Mouse (Mus musculus) embryonic facial prominence, embryonic 11.5 days (tissue): ENCODE measurements around the gene Cd300lb. TPM values are rescaled to one million over a fixed set of nuclear protein-coding genes. Genes with fewer than 3 reads are reported as not detected.
A peak's percentile ranks its signal among the peaks of the same experiment; 100 is the strongest.

Experiments
- ATAC-seq: fragments of 200-750 bp; cut with Nextera tagmentation; replicated peaks from 2 replicates; pipeline ENCODE4 v1.8.0; 2017; ENCODE audit warnings: low read depth; ENCODE audit not compliant: insufficient number of reproducible peaks, low FRiP score, low TSS enrichment
- DNase-seq: peaks from one replicate; pipeline ENCODE4 v3.0.0-alpha.2; 2015; ENCODE audit warnings: low spot score
- H3K27ac ChIP-seq: fragments of 300-500 bp; sonication (generic); replicated peaks from 2 replicates; pipeline ENCODE4 v1.5.1; 2014; ENCODE audit warnings: mild to moderate bottlenecking, low read depth, low read length, control low read depth
- H3K27me3 ChIP-seq: fragments of 300-500 bp; sonication (generic); 2 replicates; pipeline ENCODE4 v1.6.1; 2014; ENCODE audit warnings: mild to moderate bottlenecking, low read length, moderate library complexity, mixed read lengths; ENCODE audit not compliant: control insufficient read depth, insufficient read depth
- H3K36me3 ChIP-seq: fragments of 300-500 bp; sonication (generic); replicated peaks from 2 replicates; pipeline ENCODE4 v1.6.1; 2014; ENCODE audit warnings: low read depth, mild to moderate bottlenecking, low read length, moderate library complexity, mixed read lengths; ENCODE audit not compliant: control insufficient read depth, insufficient read depth
- H3K4me1 ChIP-seq: fragments of 300-500 bp; sonication (generic); 2 replicates; pipeline ENCODE4 v1.6.1; 2014; ENCODE audit warnings: low read length, mixed read lengths; ENCODE audit not compliant: control insufficient read depth, insufficient read depth
- H3K4me2 ChIP-seq: fragments of 300-500 bp; sonication (generic); 2 replicates; pipeline ENCODE4 v1.6.1; 2014; ENCODE audit warnings: low read depth, mild to moderate bottlenecking, control low read depth, low read length, moderate library complexity
- H3K4me3 ChIP-seq: fragments of 300-500 bp; sonication (generic); 2 replicates; pipeline ENCODE4 v1.5.1; 2014; ENCODE audit warnings: low read depth, low read length, control low read depth
- H3K9ac ChIP-seq: fragments of 300-500 bp; sonication (generic); replicated peaks from 2 replicates; pipeline ENCODE4 v1.6.1; 2014; ENCODE audit warnings: mild to moderate bottlenecking, control low read depth, low read length
- H3K9me3 ChIP-seq: fragments of 300-500 bp; sonication (generic); replicated peaks from 2 replicates; pipeline ENCODE4 v1.6.1; 2016; ENCODE audit warnings: mild to moderate bottlenecking, low read length, inconsistent platforms, mixed read lengths; ENCODE audit not compliant: control insufficient read depth
- WGBS: fragments of 180-500 bp; shearing (Covaris S2); extraction: QIAGEN DNeasy Blood & Tissue Kit; methylation state at CpG from one replicate; pipeline ENCODE4 v1.1.7; 2014; 5-methylcytosine and 5-hydroxymethylcytosine counted together
- polyA plus RNA-seq: library from polyadenylated mRNA; unstranded; fragments of >200 nt; fragmentation: Nextera tagmentation; extraction: Ambion mirVana; gene quantifications from 2 replicates; pipeline ENCODE4 v1.2.1, GENCODE M21; 2014

The Cd300lb gene
- polyA plus RNA-seq, 1 experiment from 2014 or later = not detected

DNA sequence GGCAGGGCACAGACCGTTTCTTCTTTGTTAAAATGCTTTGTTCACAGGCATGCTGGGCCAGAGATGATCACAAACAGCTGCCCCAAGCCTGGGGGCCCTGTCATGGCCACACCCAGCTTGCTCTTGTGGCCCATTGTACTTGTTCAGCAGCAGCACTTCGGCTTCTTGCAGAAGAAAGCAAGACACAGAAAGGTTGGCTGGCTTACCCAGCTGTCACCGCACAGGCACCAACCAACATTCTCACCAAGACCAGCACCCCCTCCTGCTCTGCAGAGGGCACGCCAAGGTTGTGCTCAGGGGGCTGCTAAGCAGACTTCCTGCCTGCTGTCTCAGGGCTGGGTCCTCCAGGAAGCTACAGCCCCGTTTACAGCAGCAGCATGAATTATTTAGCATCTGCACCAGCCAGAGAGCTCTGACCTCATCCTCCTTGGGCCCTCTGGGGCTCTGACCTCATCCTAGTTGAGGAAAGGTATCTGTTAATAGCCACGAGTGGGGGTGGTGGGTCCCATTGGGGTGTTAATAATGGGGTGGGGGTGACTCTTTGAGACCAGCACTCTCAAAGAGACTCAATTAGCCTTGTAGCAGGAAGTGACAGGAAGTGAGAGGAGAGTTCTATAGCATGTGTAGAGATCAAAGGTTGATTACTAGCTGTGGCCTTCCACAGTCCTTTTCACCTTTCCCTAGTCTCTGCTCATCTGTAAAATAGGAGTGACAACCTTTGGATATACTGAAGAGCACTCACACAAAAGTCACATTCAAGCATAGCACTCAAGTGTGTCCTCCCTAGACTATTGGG, 61.0 kb downstream of the Cd300lb start:
- no peaks in the 10 kb centered on the region for H3K9me3 ChIP-seq
- no peak for ATAC-seq
- DNase-seq = peak; percentile 36
- H3K36me3 ChIP-seq = peaks cover 4% of the 10 kb centered on the region
- H3K27ac ChIP-seq = peak overlapping the region; percentile 56
- peaks cover 11% of the 10 kb centered on the region for H3K4me1 ChIP-seq
- H3K27me3 ChIP-seq = no peaks in the 10 kb centered on the region
- no peak overlapping the region for H3K4me2 ChIP-seq
- peak overlapping the region; percentile 28 for H3K9ac ChIP-seq
- WGBS = 14% methylated on average over 6 of the region's 6 CpGs
- no peak overlapping the region for H3K4me3 ChIP-seq

Other genes with a start within 250 kb of the Cd300lb start
- gene Dnaic2, start 207.0 kb downstream of the Cd300lb start, polyA plus RNA-seq = 1.4 and 1.6 TPM in 2 replicates
- 0.81 and 2.1 TPM in 2 replicates for gene Kif19a, start 169.0 kb downstream of the Cd300lb start, polyA plus RNA-seq
- gene Btbd17, start 138.4 kb downstream of the Cd300lb start, polyA plus RNA-seq = 9.5 and 9.8 TPM in 2 replicates
- not detected in 2 replicates for gene Gpr142, start 135.5 kb downstream of the Cd300lb start, polyA plus RNA-seq
- 31.5 and 36.4 TPM in 2 replicates for gene Gprc5c, start 83.2 kb downstream of the Cd300lb start, polyA plus RNA-seq
- 0.85 and 1.4 TPM in 2 replicates for gene Cd300a, start 44.3 kb downstream of the Cd300lb start, polyA plus RNA-seq
- gene Cd300c, start 34.8 kb upstream of the Cd300lb start, polyA plus RNA-seq = not detected in 2 replicates
- 0.07 and 0.15 TPM in 2 replicates for gene Cd300ld, start 55.5 kb upstream of the Cd300lb start, polyA plus RNA-seq
- 0.94 and 1.2 TPM in 2 replicates for gene Cd300c2, start 67.5 kb upstream of the Cd300lb start, polyA plus RNA-seq
- gene Cd300ld2, start 81.8 kb upstream of the Cd300lb start, polyA plus RNA-seq = not detected in 2 replicates
- not detected in 2 replicates for gene Cd300ld4, start 92.6 kb upstream of the Cd300lb start, polyA plus RNA-seq
- not detected in 2 replicates for gene Cd300ld5, start 103.4 kb upstream of the Cd300lb start, polyA plus RNA-seq
- gene Cd300ld3, start 114.0 kb upstream of the Cd300lb start, polyA plus RNA-seq = not detected in 2 replicates
- not detected in 2 replicates for gene Cd300e, start 127.8 kb upstream of the Cd300lb start, polyA plus RNA-seq
- gene Rab37, start 157.0 kb upstream of the Cd300lb start, polyA plus RNA-seq = 1.4 and 1.9 TPM in 2 replicates
- not detected in 2 replicates for gene Cd300lf, start 199.6 kb upstream of the Cd300lb start, polyA plus RNA-seq
- 31.3 and 36.0 TPM in 2 replicates for gene Slc9a3r1, start 229.0 kb upstream of the Cd300lb start, polyA plus RNA-seq